Mouse (Mus musculus) heart, adult 11 months (tissue): Measurements from ENCODE around the gene Ghrl.
"Not testable (repeated sequence)": the region's sequence is repeated elsewhere in the genome, so short reads cannot be mapped to it uniquely, and the experiment has no call there.

Experiments
- DNase-seq: peaks from one replicate; pipeline ENCODE4 v3.0.0; 2022

Gene Ghrl

GRCm38 (mm10) chr6:113696582-113697221 is 23.0 kb downstream of the Ghrl start, which contains the start of gene Tatdn2:
TSS of gene Tatdn2 (plus strand) at chr6:113697050.
- DNase-seq: peak; percentile 100

GRCm38 (mm10) chr6:113695766-113696355 is 23.8 kb downstream of the Ghrl start:
- no peak for DNase-seq

- DNase-seq: no peak
These were observed 24.5 kb downstream of the Ghrl start for GRCm38 (mm10) chr6:113695203-113695602.

GRCm38 (mm10) chr6:113693377-113693776 is 26.3 kb downstream of the Ghrl start:
- no peak for DNase-seq

GRCm38 (mm10) chr6:113692661-113693133 is 27.0 kb downstream of the Ghrl start:
- DNase-seq: no peak

- no peak for DNase-seq
These were observed 28.6 kb downstream of the Ghrl start for GRCm38 (mm10) chr6:113691084-113691462.

- peak; percentile 96 for DNase-seq
These were observed 29.1 kb downstream of the Ghrl start for GRCm38 (mm10) chr6:113690400-113691083.

GRCm38 (mm10) chr6:113690008-113690399 is 29.7 kb downstream of the Ghrl start:
- peak; percentile 94 for DNase-seq

- no peak for DNase-seq
These were observed 33.0 kb downstream of the Ghrl start for GRCm38 (mm10) chr6:113686551-113687125.

- DNase-seq: no peak
These were observed 36.4 kb downstream of the Ghrl start for GRCm38 (mm10) chr6:113683081-113683825.

GRCm38 (mm10) chr6:113681271-113681670 is 38.4 kb downstream of the Ghrl start:
- DNase-seq: peak; percentile 98

GRCm38 (mm10) chr6:113679993-113680566 is 39.6 kb downstream of the Ghrl start:
- peak; percentile 93 for DNase-seq

GRCm38 (mm10) chr6:113678246-113679012 is 41.3 kb downstream of the Ghrl start:
- no peak for DNase-seq

- peak; percentile 98 for DNase-seq
These were observed 42.5 kb downstream of the Ghrl start for GRCm38 (mm10) chr6:113677070-113677734.

- no peak for DNase-seq
These were observed 43.7 kb downstream of the Ghrl start for GRCm38 (mm10) chr6:113675991-113676390.

GRCm38 (mm10) chr6:113675234-113675633 is 44.4 kb downstream of the Ghrl start:
- DNase-seq: no peak

- no peak for DNase-seq
These were observed 46.7 kb downstream of the Ghrl start for GRCm38 (mm10) chr6:113672989-113673388.

GRCm38 (mm10) chr6:113672029-113672428 is 47.7 kb downstream of the Ghrl start:
- DNase-seq: not testable (repeated sequence)

- peak; percentile 95 for DNase-seq
These were observed 49.9 kb downstream of the Ghrl start for GRCm38 (mm10) chr6:113669821-113670220.

GRCm38 (mm10) chr6:113668287-113669154 is 51.2 kb downstream of the Ghrl start:
- DNase-seq: peak; percentile 99
